Mouse (Mus musculus): ENCODE data around the gene Lck. TPM values are rescaled to one million over a fixed set of nuclear protein-coding genes. Genes with fewer than 3 reads are reported as not detected.

The Lck gene
- total and polyA plus RNA-seq, 3 experiments, result 67.2 to 138 (median 70.0) TPM

DNA sequence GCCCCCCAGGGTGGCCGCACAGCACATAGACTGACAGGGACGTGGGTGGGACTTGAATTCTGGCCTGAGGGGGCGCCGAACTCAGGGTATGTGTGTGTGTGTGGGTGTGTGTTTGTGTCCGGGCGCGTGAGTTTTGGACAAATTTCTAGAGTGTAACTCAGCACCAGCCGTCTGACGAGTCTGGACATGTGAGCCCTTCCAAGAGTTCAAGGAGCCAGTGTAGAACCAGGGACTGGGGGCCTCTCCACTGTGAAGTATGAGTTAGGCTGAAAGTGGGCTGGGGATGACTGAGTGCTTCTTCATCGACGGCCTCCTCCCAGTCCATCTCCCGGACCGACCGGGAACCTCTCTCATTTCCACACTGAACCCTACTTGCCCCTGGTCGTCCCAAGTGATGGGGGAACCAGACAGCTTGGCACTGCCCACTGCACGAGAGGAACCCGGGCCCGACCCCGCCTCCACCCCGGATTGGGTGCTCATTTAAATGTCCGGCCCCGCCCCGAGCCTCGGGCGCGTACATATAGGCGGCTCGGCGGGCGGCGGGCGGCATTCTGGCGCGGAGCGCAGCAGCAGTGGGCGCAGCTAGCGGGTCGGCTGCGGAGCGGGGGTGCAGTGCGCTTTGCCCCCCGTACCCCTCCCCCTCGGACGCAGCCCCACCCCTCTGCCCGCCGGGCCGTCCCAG is 60.2 kb downstream of the Lck start, which contains the start of gene Marcksl1 (continued):
- no peak for TF ChIP-seq CHD1 (IDR thresholded peaks at IDR 0.05; ENCODE audit: low read depth, low read length)

- Histone ChIP-seq H3K79me2 (replicated peaks; ENCODE audit: control insufficient read depth, extremely low read depth, insufficient read depth, poor library complexity, severe bottlenecking) (peaks cover 14% of the 10 kb centered on the region), H3K27ac (ENCODE audit: insufficient read depth, low read depth) (no peak overlapping the region), H3K27me3 (replicated peaks) (peaks cover 4% of the 10 kb centered on the region), H3K9me3 (replicated peaks; ENCODE audit: low read length) (no peaks in the 10 kb centered on the region), H3K36me3 (replicated peaks in 1 of 2; ENCODE audit: control insufficient read depth in 1 of 2, insufficient read depth in 1 of 2, low read length in 1 of 2) (peaks cover 4 to 8% of the 10 kb centered on the region in 2 experiments), H3K4me2 (ENCODE audit: insufficient read depth, low read depth, poor library complexity, severe bottlenecking) (no peak overlapping the region), H3K9ac (ENCODE audit: insufficient read depth, low read depth) (no peak overlapping the region), H3K4me1 (ENCODE audit: control insufficient read depth in 1 of 2, insufficient read depth in 2 of 2) (peaks cover 15 to 53% of the 10 kb centered on the region in 2 experiments), H3K4me3 (replicated peaks in 1 of 3; ENCODE audit: low read depth in 2 of 3, low read length in 2 of 3, poor library complexity in 1 of 3) (no peak overlapping the region)
- in situ Hi-C loops (cut with MboI; ENCODE audit: low pct_ligation_motif_present, low pct_unique_long_range_greater_than_20kb, low sequenced_read_pairs), result no loop called here
- DNase-seq (ENCODE audit: extremely low read depth), result no peak
- no peak for TF ChIP-seq EP300 (IDR thresholded peaks at IDR 0.05; ENCODE audit: low read length)
- no peak for TF ChIP-seq MEF2A (IDR thresholded peaks at IDR 0.05; ENCODE audit: borderline replicate concordance, low read depth, low read length)
- TF ChIP-seq CTCF (conservative IDR thresholded peaks at IDR 0.05 in 1 of 2, IDR thresholded peaks at IDR 0.05 in 1 of 2; ENCODE audit: low read depth in 2 of 2, low read length in 2 of 2), result no peak
- no peak for TF ChIP-seq CHD1 (IDR thresholded peaks at IDR 0.05; ENCODE audit: low read depth, low read length)
- no peak for TF ChIP-seq POLR2AphosphoS2 (IDR thresholded peaks at IDR 0.05; ENCODE audit: low read depth, low read length)
- no peak for TF ChIP-seq RCOR1 (conservative IDR thresholded peaks at IDR 0.05; ENCODE audit: low read depth, low read length)
- no peak for TF ChIP-seq ZMIZ1 (IDR thresholded peaks at IDR 0.05; ENCODE audit: low read depth, low read length)
- TF ChIP-seq USF2 (conservative IDR thresholded peaks at IDR 0.05; ENCODE audit: low read depth, low read length), result no peak
- no peak for TF ChIP-seq USF1 (IDR thresholded peaks at IDR 0.05; ENCODE audit: low read depth, low read length)
- no peak for TF ChIP-seq MYC (IDR thresholded peaks at IDR 0.05; ENCODE audit: low read depth, low read length)
- no peak for TF ChIP-seq KAT2A (IDR thresholded peaks at IDR 0.05; ENCODE audit: insufficient replicate concordance, low read length)
- no peak for TF ChIP-seq GABPA (IDR thresholded peaks at IDR 0.05; ENCODE audit: insufficient replicate concordance, low read depth, low read length)
- TF ChIP-seq SMC3 (IDR thresholded peaks at IDR 0.05; ENCODE audit: low read depth, low read length), result no peak
- dilution Hi-C loops (cut with MboI; ENCODE audit: extremely low pct_ligation_motif_present, extremely low pct_unique_long_range_greater_than_20kb, low sequenced_read_pairs), result no loop called here
Observed at GRCm38 (mm10) chr4:129511413-129512096, 61.9 kb downstream of the Lck start.

DNA sequence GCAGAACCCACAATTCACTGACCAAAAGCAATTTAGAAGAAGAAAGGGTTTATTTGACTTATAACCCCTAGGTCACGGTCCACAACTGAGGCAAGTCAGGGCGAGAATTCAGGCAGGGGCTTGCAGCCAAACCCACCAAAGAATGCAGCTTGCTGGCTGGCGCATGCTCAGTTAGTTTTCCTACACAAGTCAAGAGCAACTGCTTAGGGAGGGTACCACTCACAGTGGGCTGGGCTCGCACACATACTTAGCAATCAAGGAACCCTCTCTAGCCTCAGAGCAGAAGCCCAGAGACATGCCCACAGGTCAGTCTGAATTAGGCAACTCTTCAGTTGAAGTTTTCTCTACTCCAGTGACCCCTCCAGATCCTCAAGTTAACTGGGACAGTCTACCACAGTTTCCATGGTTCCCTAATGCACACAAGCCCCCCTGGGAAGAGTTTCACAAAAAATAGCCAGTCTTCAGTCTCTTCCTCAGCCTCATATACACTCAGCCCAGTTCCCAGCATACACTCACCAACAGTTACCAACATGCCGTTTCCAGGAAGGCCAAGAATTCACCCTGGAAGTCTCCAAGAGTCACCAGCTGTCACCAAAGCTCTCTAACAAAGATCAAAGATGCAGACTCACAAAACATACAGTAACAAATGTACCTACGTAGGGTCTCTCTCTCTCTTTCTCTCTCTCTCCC is 62.6 kb downstream of the Lck start:
- H3K4me2 ChIP-seq (ENCODE audit: insufficient read depth, low read depth, poor library complexity, severe bottlenecking), result no peak overlapping the region
- H3K9me3 ChIP-seq (replicated peaks; ENCODE audit: low read length), result no peaks in the 10 kb centered on the region
- in situ Hi-C loops (cut with MboI; ENCODE audit: low pct_ligation_motif_present, low pct_unique_long_range_greater_than_20kb, low sequenced_read_pairs), result no loop called here
- H3K36me3 ChIP-seq (replicated peaks in 1 of 2; ENCODE audit: control insufficient read depth in 1 of 2, insufficient read depth in 1 of 2, low read length in 1 of 2), result peaks cover 1 to 6% of the 10 kb centered on the region in 2 experiments
- no peak for TF ChIP-seq MYC (IDR thresholded peaks at IDR 0.05; ENCODE audit: low read depth, low read length)
- no peak for TF ChIP-seq RCOR1 (conservative IDR thresholded peaks at IDR 0.05; ENCODE audit: low read depth, low read length)
- TF ChIP-seq BHLHE40 (IDR thresholded peaks at IDR 0.05; ENCODE audit: low read depth, low read length), result no peak
- TF ChIP-seq MAZ (IDR thresholded peaks at IDR 0.05; ENCODE audit: low read depth, low read length), result no peak
- no peak for TF ChIP-seq POLR2A (IDR thresholded peaks at IDR 0.05; ENCODE audit: low read depth, low read length)
- TF ChIP-seq ZNF384 (IDR thresholded peaks at IDR 0.05; ENCODE audit: low read depth, low read length), result no peak
- TF ChIP-seq CHD2 (IDR thresholded peaks at IDR 0.05; ENCODE audit: low read length), result no peak
- TF ChIP-seq TCF12 (IDR thresholded peaks at IDR 0.05; ENCODE audit: low read depth, low read length), result no peak
- no peak for TF ChIP-seq E2F4 (IDR thresholded peaks at IDR 0.05; ENCODE audit: insufficient replicate concordance, low read depth, low read length)
- TF ChIP-seq POLR2AphosphoS2 (IDR thresholded peaks at IDR 0.05; ENCODE audit: low read depth, low read length), result no peak
- no peak for TF ChIP-seq RAD21 (IDR thresholded peaks at IDR 0.05; ENCODE audit: low read depth, low read length)
- no peak for TF ChIP-seq UBTF (IDR thresholded peaks at IDR 0.05; ENCODE audit: low read depth, low read length)
- no peak for TF ChIP-seq SIN3A (IDR thresholded peaks at IDR 0.05; ENCODE audit: low read length)
- no peak for TF ChIP-seq SMC3 (IDR thresholded peaks at IDR 0.05; ENCODE audit: low read depth, low read length)
- no peak for TF ChIP-seq USF2 (conservative IDR thresholded peaks at IDR 0.05; ENCODE audit: low read depth, low read length)
- no peak for TF ChIP-seq MXI1 (IDR thresholded peaks at IDR 0.05; ENCODE audit: low read depth, low read length)
- TF ChIP-seq PAX5 (IDR thresholded peaks at IDR 0.05; ENCODE audit: low read length), result no peak
- H3K79me2 ChIP-seq (replicated peaks; ENCODE audit: control insufficient read depth, extremely low read depth, insufficient read depth, poor library complexity, severe bottlenecking), result peaks cover 14% of the 10 kb centered on the region
- DNase-seq (ENCODE audit: extremely low read depth), result no peak
- no peak overlapping the region for H3K9ac ChIP-seq (ENCODE audit: insufficient read depth, low read depth)
- peaks cover 15 to 53% of the 10 kb centered on the region in 2 experiments for H3K4me1 ChIP-seq (ENCODE audit: control insufficient read depth in 1 of 2, insufficient read depth in 2 of 2)
- no peak overlapping the region for H3K4me3 ChIP-seq (replicated peaks in 1 of 3; ENCODE audit: low read depth in 2 of 3, low read length in 2 of 3, poor library complexity in 1 of 3)
- H3K27ac ChIP-seq (ENCODE audit: insufficient read depth, low read depth), result no peak overlapping the region
- dilution Hi-C loops (cut with MboI; ENCODE audit: extremely low pct_ligation_motif_present, extremely low pct_unique_long_range_greater_than_20kb, low sequenced_read_pairs), result no loop called here
- peaks cover 4% of the 10 kb centered on the region for H3K27me3 ChIP-seq (replicated peaks)
